Mouse (Mus musculus) skeletal muscle tissue, adult 2 months (tissue): ENCODE measurements around the gene Ly6g6e.

Experiments used
- DNase-seq: peaks from one replicate; pipeline ENCODE4 v3.0.0-alpha.2; 2012; ENCODE audit warnings: low read depth, low spot score

Gene Ly6g6e

GRCm38 (mm10) chr17:35071454-35071853 is 5.2 kb upstream of the Ly6g6e start:
- DNase-seq: no peak

GRCm38 (mm10) chr17:35074097-35074496 is 2.6 kb upstream of the Ly6g6e start:
- DNase-seq: no peak

GRCm38 (mm10) chr17:35077285-35077684 is 583 bp downstream of the Ly6g6e start:
- DNase-seq: no peak

GRCm38 (mm10) chr17:35077786-35078233 is 1.1 kb downstream of the Ly6g6e start, which contains the start of gene Ly6g6d:
Gene Ly6g6d (minus strand): TSS chr17:35078065.
- no peak for DNase-seq

GRCm38 (mm10) chr17:35079778-35080177 is 3.1 kb downstream of the Ly6g6e start:
- DNase-seq: no peak

GRCm38 (mm10) chr17:35080248-35080647 is 3.5 kb downstream of the Ly6g6e start:
- DNase-seq: no peak

- no peak for DNase-seq
Observed at GRCm38 (mm10) chr17:35080710-35081109, 4.0 kb downstream of the Ly6g6e start.

GRCm38 (mm10) chr17:35082841-35083576 is 6.3 kb downstream of the Ly6g6e start:
- no peak for DNase-seq

GRCm38 (mm10) chr17:35083929-35084497 is 7.3 kb downstream of the Ly6g6e start:
- no peak for DNase-seq

GRCm38 (mm10) chr17:35085208-35085865 is 8.6 kb downstream of the Ly6g6e start, which contains the start of gene Ly6g6f:
Gene Ly6g6f (minus strand): TSS chr17:35085610.
- DNase-seq: no peak

- DNase-seq: no peak
Observed at GRCm38 (mm10) chr17:35088151-35088550, 11.4 kb downstream of the Ly6g6e start.

GRCm38 (mm10) chr17:35088825-35089644 is 12.3 kb downstream of the Ly6g6e start, which contains the start of gene Abhd16a:
Gene Abhd16a (plus strand): TSS chr17:35089263.
- DNase-seq: peak; percentile 89

GRCm38 (mm10) chr17:35090166-35090932 is 13.6 kb downstream of the Ly6g6e start:
- DNase-seq: peak; percentile 65

GRCm38 (mm10) chr17:35092403-35093198 is 15.9 kb downstream of the Ly6g6e start:
- no peak for DNase-seq

GRCm38 (mm10) chr17:35094475-35095365 is 18.0 kb downstream of the Ly6g6e start:
- no peak for DNase-seq

GRCm38 (mm10) chr17:35096597-35096996 is 19.9 kb downstream of the Ly6g6e start:
- no peak for DNase-seq

GRCm38 (mm10) chr17:35097164-35097655 is 20.5 kb downstream of the Ly6g6e start:
- DNase-seq: no peak

GRCm38 (mm10) chr17:35100196-35100765 is 23.6 kb downstream of the Ly6g6e start:
- DNase-seq: no peak
